Mouse (Mus musculus) embryonic facial prominence, embryonic 14.5 days (tissue): ENCODE measurements around the gene Ccdc12. TPM values are rescaled to one million over a fixed set of nuclear protein-coding genes. Genes with fewer than 3 reads are reported as not detected.

Experiments
- ATAC-seq: fragments of 200-750 bp; cut with Nextera tagmentation; 2 replicates; pipeline ENCODE4 v1.8.0; 2017; ENCODE audit warnings: low read depth, moderate number of reproducible peaks, moderate TSS enrichment
- DNase-seq: peaks from one replicate; pipeline ENCODE4 v3.0.0-alpha.2; 2015; ENCODE audit warnings: low spot score
- H3K27ac ChIP-seq: fragments of 300-500 bp; sonication (generic); replicated peaks from 2 replicates; pipeline ENCODE4 v1.5.1; 2014; ENCODE audit warnings: low read depth, mild to moderate bottlenecking, low read length, moderate library complexity
- H3K27me3 ChIP-seq: fragments of 300-500 bp; sonication (generic); replicated peaks from 2 replicates; pipeline ENCODE4 v1.6.1; 2014; ENCODE audit warnings: low read length; ENCODE audit not compliant: control insufficient read depth, insufficient read depth
- H3K36me3 ChIP-seq: fragments of 300-500 bp; sonication (generic); 2 replicates; pipeline ENCODE4 v1.6.1; 2014; ENCODE audit warnings: low read length, mixed read lengths; ENCODE audit not compliant: control insufficient read depth, insufficient read depth
- H3K4me1 ChIP-seq: fragments of 300-500 bp; sonication (generic); 2 replicates; pipeline ENCODE4 v1.6.1; 2014; ENCODE audit warnings: antibody characterized with exemption, low read length; ENCODE audit not compliant: control insufficient read depth, insufficient read depth
- H3K4me2 ChIP-seq: fragments of 300-500 bp; sonication (generic); 2 replicates; pipeline ENCODE4 v1.6.1; 2014; ENCODE audit warnings: low read depth, mild to moderate bottlenecking, low read length, moderate library complexity, mixed read lengths
- H3K4me3 ChIP-seq: fragments of 300-500 bp; sonication (generic); 2 replicates; pipeline ENCODE4 v1.5.1; 2014; ENCODE audit warnings: low read depth, mild to moderate bottlenecking, low read length
- H3K9ac ChIP-seq: fragments of 300-500 bp; sonication (generic); 2 replicates; pipeline ENCODE4 v1.6.1; 2014; ENCODE audit warnings: low read depth, mild to moderate bottlenecking, low read length, moderate library complexity, mixed read lengths
- H3K9me3 ChIP-seq: fragments of 300-500 bp; sonication (generic); 2 replicates; pipeline ENCODE4 v1.6.1; 2016; ENCODE audit warnings: low read length; ENCODE audit not compliant: control insufficient read depth
- WGBS: fragments of 180-500 bp; shearing (Covaris S2); extraction: QIAGEN DNeasy Blood & Tissue Kit; methylation state at CpG from one replicate; pipeline ENCODE4 v1.1.7; 2014; 5-methylcytosine and 5-hydroxymethylcytosine counted together
- polyA plus RNA-seq: library from polyadenylated mRNA; unstranded; fragments of >200 nt; fragmentation: Nextera tagmentation; extraction: Ambion mirVana; gene quantifications from 2 replicates; pipeline ENCODE4 v1.2.1, GENCODE M21; 2014

The Ccdc12 gene
- polyA plus RNA-seq, 1 experiment from 2014 or later, result 104 TPM

GRCm38 (mm10) chr9:110684100-110684831, 28.0 kb downstream of the Ccdc12 start:
- H3K36me3 ChIP-seq, result no peaks in the 10 kb centered on the region
- H3K4me2 ChIP-seq, result no peak overlapping the region
- no peak overlapping the region for H3K4me3 ChIP-seq
- 67% methylated on average over 6 of the region's 6 CpGs for WGBS
- peak overlapping the region; percentile 65 for H3K27ac ChIP-seq
- ATAC-seq, result peak; percentile 65
- H3K9me3 ChIP-seq, result no peaks in the 10 kb centered on the region
- DNase-seq, result peak; percentile 94
- peaks cover 18% of the 10 kb centered on the region for H3K4me1 ChIP-seq
- no peaks in the 10 kb centered on the region for H3K27me3 ChIP-seq
- no peak overlapping the region for H3K9ac ChIP-seq

GRCm38 (mm10) chr9:110685187-110685586, 28.9 kb downstream of the Ccdc12 start:
- no peak overlapping the region for H3K9ac ChIP-seq
- no peaks in the 10 kb centered on the region for H3K27me3 ChIP-seq
- no peaks in the 10 kb centered on the region for H3K36me3 ChIP-seq
- ATAC-seq (no peak), DNase-seq (no peak)
- no peak overlapping the region for H3K27ac ChIP-seq
- 80% methylated on average over 8 of the region's 8 CpGs for WGBS
- no peaks in the 10 kb centered on the region for H3K9me3 ChIP-seq
- H3K4me2 ChIP-seq, result no peak overlapping the region
- peaks cover 18% of the 10 kb centered on the region for H3K4me1 ChIP-seq
- no peak overlapping the region for H3K4me3 ChIP-seq

- no peaks in the 10 kb centered on the region for H3K27me3 ChIP-seq
- no peak overlapping the region for H3K9ac ChIP-seq
- peaks cover 18% of the 10 kb centered on the region for H3K4me1 ChIP-seq
- H3K27ac ChIP-seq, result no peak overlapping the region
- no peak for ATAC-seq
- H3K36me3 ChIP-seq, result no peaks in the 10 kb centered on the region
- WGBS, result 87% methylated on average over 5 of the region's 5 CpGs
- no peak for DNase-seq
- H3K4me3 ChIP-seq, result no peak overlapping the region
- H3K9me3 ChIP-seq, result no peaks in the 10 kb centered on the region
- no peak overlapping the region for H3K4me2 ChIP-seq
Observed at GRCm38 (mm10) chr9:110685591-110685990, 29.3 kb downstream of the Ccdc12 start.

- DNase-seq (no peak), ATAC-seq (no peak)
- Histone ChIP-seq H3K4me2 (no peak overlapping the region), H3K4me3 (no peak overlapping the region), H3K27me3 (no peaks in the 10 kb centered on the region), H3K27ac (no peak overlapping the region), H3K36me3 (no peaks in the 10 kb centered on the region), H3K9ac (no peak overlapping the region), H3K4me1 (peaks cover 18% of the 10 kb centered on the region), H3K9me3 (no peaks in the 10 kb centered on the region)
- WGBS, result 57% methylated on average over 3 of the region's 3 CpGs
Observed at GRCm38 (mm10) chr9:110686472-110686871, 30.2 kb downstream of the Ccdc12 start.

GRCm38 (mm10) chr9:110687061-110687460, 30.8 kb downstream of the Ccdc12 start:
- H3K9ac ChIP-seq, result no peak overlapping the region
- H3K4me3 ChIP-seq, result no peak overlapping the region
- no peaks in the 10 kb centered on the region for H3K36me3 ChIP-seq
- no peak overlapping the region for H3K27ac ChIP-seq
- no peak overlapping the region for H3K4me2 ChIP-seq
- WGBS, result 66% methylated on average over 5 of the region's 5 CpGs
- H3K9me3 ChIP-seq, result no peaks in the 10 kb centered on the region
- ATAC-seq, result no peak
- no peaks in the 10 kb centered on the region for H3K27me3 ChIP-seq
- no peak for DNase-seq
- H3K4me1 ChIP-seq, result peaks cover 18% of the 10 kb centered on the region

- Histone ChIP-seq H3K4me1 (peaks cover 18% of the 10 kb centered on the region), H3K36me3 (0 out of 2 replicates have a peak, but pooled peaks cover 3% of the 10 kb centered on the region), H3K27me3 (no peaks in the 10 kb centered on the region), H3K9me3 (no peaks in the 10 kb centered on the region), H3K4me3 (no peak overlapping the region), H3K9ac (no peak overlapping the region), H3K4me2 (no peak overlapping the region), H3K27ac (no peak overlapping the region)
- no peak for ATAC-seq
- no peak for DNase-seq
- 74% methylated on average over 2 of the region's 2 CpGs for whole genome bisulfite sequencing
Observed at GRCm38 (mm10) chr9:110687846-110688245, 31.5 kb downstream of the Ccdc12 start.

GRCm38 (mm10) chr9:110689261-110689779, 33.0 kb downstream of the Ccdc12 start:
- Histone ChIP-seq H3K4me1 (peaks cover 5% of the 10 kb centered on the region; the same call in 1 of the 2 replicates), H3K9ac (no peak overlapping the region), H3K4me2 (no peak overlapping the region), H3K27ac (no peak overlapping the region), H3K4me3 (no peak overlapping the region), H3K27me3 (no peaks in the 10 kb centered on the region), H3K9me3 (no peaks in the 10 kb centered on the region), H3K36me3 (0 out of 2 replicates have a peak, but pooled peaks cover 7% of the 10 kb centered on the region)
- WGBS, result 85% methylated on average over 8 of the region's 8 CpGs
- DNase-seq (no peak), ATAC-seq (no peak)

GRCm38 (mm10) chr9:110695165-110695755, 39.0 kb downstream of the Ccdc12 start:
- ATAC-seq, result no peak
- no peak overlapping the region for H3K27ac ChIP-seq

More at GRCm38 (mm10) chr9:110695165-110695755, 39.0 kb downstream of the Ccdc12 start:
- H3K4me1 ChIP-seq, result no peaks in the 10 kb centered on the region
- H3K4me2 ChIP-seq, result no peak overlapping the region
- 69% methylated on average over 4 of the region's 4 CpGs for WGBS
- no peaks in the 10 kb centered on the region for H3K27me3 ChIP-seq
- no peak for DNase-seq
- no peaks in the 10 kb centered on the region for H3K9me3 ChIP-seq
- H3K36me3 ChIP-seq, result 0 out of 2 replicates have a peak, but pooled peaks cover 19% of the 10 kb centered on the region
- no peak overlapping the region for H3K9ac ChIP-seq
- no peak overlapping the region for H3K4me3 ChIP-seq
